Mouse (Mus musculus): ENCODE measurements around the gene Rab12. TPM values are rescaled to one million over a fixed set of nuclear protein-coding genes. Genes with fewer than 3 reads are reported as not detected.
A peak's percentile ranks its signal among the peaks of the same experiment; 100 is the strongest.

Rab12 gene
- total RNA-seq, 2 experiments from 2014 or later: 108 to 127 TPM

- peak; percentile 35 to 48 for DNase-seq (ENCODE audit: low spot score in 2 of 2)
Observed at GRCm38 (mm10) chr17:66449460-66450341, 69.8 kb downstream of the Rab12 start, which contains the start of gene Mtcl1. TSS of gene Mtcl1 (minus strand) at chr17:66449750.

GRCm38 (mm10) chr17:66448421-66449405 is 70.8 kb downstream of the Rab12 start:
- DNase-seq (ENCODE audit: low spot score in 2 of 2): peak; percentile 19 to 26

- DNase-seq (ENCODE audit: low spot score in 2 of 2): no peak
Observed at GRCm38 (mm10) chr17:66447978-66448377, 71.6 kb downstream of the Rab12 start.

- no peak for DNase-seq (ENCODE audit: low spot score in 2 of 2)
Observed at GRCm38 (mm10) chr17:66447007-66447312, 72.6 kb downstream of the Rab12 start.

GRCm38 (mm10) chr17:66446196-66447006 is 73.1 kb downstream of the Rab12 start:
- DNase-seq (ENCODE audit: low spot score in 2 of 2): no peak

Other genes starting within 250 kb of the Rab12 start
- 10 to 100 TPM; 20.5 to 21.7 TPM for gene Mtcl1, start 70.0 kb downstream of the Rab12 start, total RNA-seq (2021)
- under 1 TPM in 1 of 2 experiments, not detected in 1; 0.11 TPM for gene Themis3, start 74.9 kb upstream of the Rab12 start, total RNA-seq (2021)

Data from adrenal gland, postnatal 4 days (tissue).